Mouse (Mus musculus): ENCODE results near the gene Slc44a4. TPM values are rescaled to one million over a fixed set of nuclear protein-coding genes. Genes with fewer than 3 reads are reported as not detected.

The Slc44a4 gene
- total RNA-seq (2014; rRNA removed) (0.22 TPM in 1 of 2 replicates, not detected in the other), polyA plus RNA-seq (2015; fragmentation: Nextera tagmentation; extraction: Ambion mirVana) (0.18 and 0.25 TPM in 2 replicates)

DNA sequence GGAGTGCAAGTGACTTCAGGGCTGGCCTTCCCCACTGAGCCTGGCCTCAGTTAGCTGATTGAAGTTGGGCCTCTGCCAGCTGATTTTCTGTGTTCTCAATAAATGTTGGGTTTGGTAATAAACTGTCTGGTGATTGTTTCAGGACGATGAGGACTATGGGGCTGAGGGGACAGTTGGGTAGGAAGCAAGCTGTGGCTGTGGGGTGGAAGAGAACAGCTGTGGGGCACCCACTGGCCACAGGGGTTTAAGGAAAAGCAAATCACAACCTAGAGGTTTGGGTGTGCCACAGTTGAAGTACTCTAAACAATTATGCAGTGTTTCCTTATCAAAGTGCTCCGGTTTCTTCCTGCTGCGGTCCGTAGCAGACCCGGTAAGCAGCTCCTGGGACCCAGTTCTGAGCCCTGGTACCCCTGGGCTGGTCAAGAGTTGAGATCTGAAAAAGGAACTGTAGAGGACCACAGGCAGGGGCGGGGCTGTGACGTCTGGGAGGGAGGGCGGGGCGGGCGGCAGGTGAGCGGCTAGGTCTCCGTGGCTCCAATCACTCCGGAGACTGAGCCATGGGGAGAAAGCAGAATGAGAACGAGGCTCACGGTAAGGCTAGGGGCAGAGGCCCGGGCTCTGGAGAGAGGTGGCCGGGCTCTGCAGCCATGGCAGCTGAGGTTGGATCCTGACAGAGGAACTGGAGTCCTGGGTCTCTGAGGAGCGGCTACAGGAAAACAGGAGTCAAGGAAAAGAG is at the start of gene Slc44a4:
Gene Slc44a4, plus strand, starts transcription at position 537 of the 736 bp plus-strand sequence.
- ATAC-seq (no peak), DNase-seq (ENCODE audit: low spot score) (no peak)
- Histone ChIP-seq H3K4me1 (ENCODE audit: insufficient read depth, low read length) (no peaks in the 10 kb centered on the region), H3K27ac (no peak within 1 kb of the TSS), H3K27me3 (ENCODE audit: insufficient read depth, low read length) (no peaks in the 10 kb centered on the region), H3K36me3 (ENCODE audit: insufficient read depth, low read length) (peaks cover 46% of the 10 kb centered on the region), H3K4me3 (ENCODE audit: low read length) (no peak within 1 kb of the TSS), H3K4me2 (ENCODE audit: low read depth, low read length) (no peak within 1 kb of the TSS), H3K9ac (replicated peaks; ENCODE audit: low read length) (no peak within 1 kb of the TSS), H3K9me3 (ENCODE audit: low read length) (no peaks in the 10 kb centered on the region)
- no peak for TF ChIP-seq CTCF (IDR thresholded peaks at IDR 0.05; ENCODE audit: low read depth)
- WGBS: 41% methylated on average over 18 of the region's 18 CpGs

DNA sequence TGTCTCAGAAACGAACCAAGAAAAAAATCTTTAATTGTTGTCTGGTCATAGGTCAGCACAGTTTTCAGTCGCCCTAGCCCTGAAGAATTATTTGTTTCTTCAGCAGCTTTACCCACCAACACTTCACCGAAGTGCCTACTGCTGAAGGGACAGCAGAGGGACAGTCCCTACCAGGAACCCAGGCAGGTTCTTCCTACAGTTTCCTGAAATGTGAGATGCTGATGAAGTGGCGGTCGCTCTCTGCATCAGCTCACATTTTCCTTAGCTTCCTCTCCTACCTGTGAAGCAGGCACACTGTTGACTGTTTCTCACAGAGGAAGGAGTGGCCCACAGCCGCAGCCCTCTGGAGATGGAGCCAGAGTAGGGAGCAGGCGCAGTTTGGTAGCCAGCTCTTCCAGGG is 48.3 kb upstream of the Slc44a4 start:
- no peaks in the 10 kb centered on the region for H3K4me1 ChIP-seq (ENCODE audit: insufficient read depth, low read length)
- no peak overlapping the region for H3K9ac ChIP-seq (replicated peaks; ENCODE audit: low read length)
- ATAC-seq: no peak
- no peaks in the 10 kb centered on the region for H3K9me3 ChIP-seq (ENCODE audit: low read length)
- no peak overlapping the region for H3K27ac ChIP-seq
- H3K4me2 ChIP-seq (ENCODE audit: low read depth, low read length): no peak overlapping the region
- no peak for TF ChIP-seq CTCF (IDR thresholded peaks at IDR 0.05; ENCODE audit: low read depth)
- no peak for DNase-seq (ENCODE audit: low spot score)
- no peaks in the 10 kb centered on the region for H3K27me3 ChIP-seq (ENCODE audit: insufficient read depth, low read length)
- H3K4me3 ChIP-seq (ENCODE audit: low read length): no peak overlapping the region
- no peaks in the 10 kb centered on the region for H3K36me3 ChIP-seq (ENCODE audit: insufficient read depth, low read length)
- WGBS: 64% methylated on average over 7 of the region's 7 CpGs

DNA sequence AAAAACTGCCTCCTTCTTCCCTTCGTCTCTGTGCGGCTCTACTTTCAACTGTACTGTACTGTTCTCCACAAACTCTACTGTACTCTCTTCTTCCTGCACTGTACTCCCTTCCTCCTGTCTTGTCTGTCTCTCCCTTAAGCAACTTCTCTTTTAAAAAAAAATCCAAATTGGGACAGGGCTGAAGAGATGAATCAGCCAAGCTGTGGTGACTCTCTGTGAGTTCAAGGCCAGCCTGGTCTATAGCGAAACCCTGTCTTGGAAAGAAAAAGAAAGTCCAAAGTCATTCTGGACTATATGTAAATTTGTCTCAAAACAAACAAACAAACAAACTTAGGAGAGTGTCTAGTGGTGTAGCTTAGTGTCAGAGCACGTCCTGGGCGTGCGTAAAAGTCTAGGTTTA is 39.9 kb upstream of the Slc44a4 start:
- H3K4me2 ChIP-seq (ENCODE audit: low read depth, low read length): no peak overlapping the region
- no peaks in the 10 kb centered on the region for H3K9me3 ChIP-seq (ENCODE audit: low read length)
- ATAC-seq (no peak), DNase-seq (ENCODE audit: low spot score) (no peak)
- no peaks in the 10 kb centered on the region for H3K4me1 ChIP-seq (ENCODE audit: insufficient read depth, low read length)
- WGBS: 92% methylated on average over 6 of the region's 6 CpGs
- no peak overlapping the region for H3K4me3 ChIP-seq (ENCODE audit: low read length)
- no peak for TF ChIP-seq CTCF (IDR thresholded peaks at IDR 0.05; ENCODE audit: low read depth)
- no peaks in the 10 kb centered on the region for H3K36me3 ChIP-seq (ENCODE audit: insufficient read depth, low read length)
- no peak overlapping the region for H3K27ac ChIP-seq
- no peaks in the 10 kb centered on the region for H3K27me3 ChIP-seq (ENCODE audit: insufficient read depth, low read length)
- H3K9ac ChIP-seq (replicated peaks; ENCODE audit: low read length): no peak overlapping the region

DNA sequence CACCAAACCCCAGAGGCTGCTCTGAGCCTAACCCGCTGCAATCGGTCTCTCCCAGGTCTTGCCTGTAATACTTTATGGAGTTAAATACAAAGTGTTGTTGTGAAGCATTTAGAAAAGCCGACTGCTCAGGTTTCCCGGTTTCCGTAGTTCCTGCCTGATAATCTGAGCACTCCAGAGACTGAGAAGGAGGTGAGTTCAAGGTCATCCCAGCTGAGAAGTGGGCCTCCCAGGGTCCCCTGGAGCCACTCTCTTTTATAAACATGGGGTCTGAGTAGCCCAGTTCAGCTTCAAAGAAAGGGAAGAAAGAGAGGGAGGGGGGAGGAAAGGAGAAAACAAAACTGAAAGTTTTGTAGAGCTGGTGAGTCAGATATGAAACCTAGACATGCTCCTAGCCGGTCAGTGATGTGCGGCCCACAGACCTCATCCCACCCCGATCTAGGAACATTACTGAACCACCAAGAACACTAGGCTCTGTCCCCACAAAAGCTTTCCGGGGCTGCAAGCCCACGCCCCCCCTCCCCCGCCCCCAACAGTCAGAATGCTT is 34.9 kb upstream of the Slc44a4 start, which contains the start of gene Zbtb12:
Gene Zbtb12, plus strand, starts transcription at position 148 of the 544 bp plus-strand sequence.
- no peak for ATAC-seq
- WGBS: 70% methylated on average over 11 of the region's 11 CpGs
- no peak for TF ChIP-seq CTCF (IDR thresholded peaks at IDR 0.05; ENCODE audit: low read depth)

DNA sequence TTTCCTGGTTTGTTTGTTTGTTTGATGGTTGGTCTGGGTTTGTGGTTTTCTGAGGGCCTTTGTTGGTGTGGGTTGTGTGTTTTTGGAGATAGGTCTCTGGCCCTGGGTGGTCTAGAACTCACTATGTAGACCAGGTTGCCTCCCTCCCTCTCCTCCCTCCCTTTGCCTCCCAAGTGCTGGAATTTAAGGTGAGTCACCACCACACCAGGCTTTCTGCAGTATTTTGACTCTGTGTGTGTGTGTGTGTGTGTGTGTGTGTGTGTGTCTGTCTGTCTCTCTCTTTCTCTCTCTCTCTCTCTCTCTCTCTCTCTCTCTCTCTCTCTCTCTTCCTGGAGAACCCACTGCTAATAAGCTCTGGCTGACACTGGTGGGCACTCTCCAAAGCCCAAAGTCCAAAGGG is 33.1 kb upstream of the Slc44a4 start:
- Histone ChIP-seq H3K27ac (no peak overlapping the region), H3K4me3 (ENCODE audit: low read length) (no peak overlapping the region), H3K27me3 (ENCODE audit: insufficient read depth, low read length) (0 out of 2 replicates have a peak, but pooled peaks cover 3% of the 10 kb centered on the region), H3K9ac (replicated peaks; ENCODE audit: low read length) (no peak overlapping the region), H3K9me3 (ENCODE audit: low read length) (no peaks in the 10 kb centered on the region), H3K4me2 (ENCODE audit: low read depth, low read length) (no peak overlapping the region), H3K36me3 (ENCODE audit: insufficient read depth, low read length) (no peaks in the 10 kb centered on the region), H3K4me1 (ENCODE audit: insufficient read depth, low read length) (no peaks in the 10 kb centered on the region)
- no peak for ATAC-seq
- TF ChIP-seq CTCF (IDR thresholded peaks at IDR 0.05; ENCODE audit: low read depth): no peak
- no peak for DNase-seq (ENCODE audit: low spot score)

More for the DNA sequence above, 34.9 kb upstream of the Slc44a4 start, which contains the start of gene Zbtb12:
- H3K36me3 ChIP-seq (ENCODE audit: insufficient read depth, low read length): no peaks in the 10 kb centered on the region
- H3K27me3 ChIP-seq (ENCODE audit: insufficient read depth, low read length): 0 out of 2 replicates have a peak, but pooled peaks cover 3% of the 10 kb centered on the region
- H3K4me1 ChIP-seq (ENCODE audit: insufficient read depth, low read length): no peaks in the 10 kb centered on the region
- no peak within 1 kb of the TSS for H3K4me2 ChIP-seq (ENCODE audit: low read depth, low read length)
- DNase-seq (ENCODE audit: low spot score): no peak
- H3K9ac ChIP-seq (replicated peaks; ENCODE audit: low read length): no peak within 1 kb of the TSS
- H3K9me3 ChIP-seq (ENCODE audit: low read length): no peaks in the 10 kb centered on the region
- H3K4me3 ChIP-seq (ENCODE audit: low read length): no peak within 1 kb of the TSS
- H3K27ac ChIP-seq: no peak within 1 kb of the TSS

DNA sequence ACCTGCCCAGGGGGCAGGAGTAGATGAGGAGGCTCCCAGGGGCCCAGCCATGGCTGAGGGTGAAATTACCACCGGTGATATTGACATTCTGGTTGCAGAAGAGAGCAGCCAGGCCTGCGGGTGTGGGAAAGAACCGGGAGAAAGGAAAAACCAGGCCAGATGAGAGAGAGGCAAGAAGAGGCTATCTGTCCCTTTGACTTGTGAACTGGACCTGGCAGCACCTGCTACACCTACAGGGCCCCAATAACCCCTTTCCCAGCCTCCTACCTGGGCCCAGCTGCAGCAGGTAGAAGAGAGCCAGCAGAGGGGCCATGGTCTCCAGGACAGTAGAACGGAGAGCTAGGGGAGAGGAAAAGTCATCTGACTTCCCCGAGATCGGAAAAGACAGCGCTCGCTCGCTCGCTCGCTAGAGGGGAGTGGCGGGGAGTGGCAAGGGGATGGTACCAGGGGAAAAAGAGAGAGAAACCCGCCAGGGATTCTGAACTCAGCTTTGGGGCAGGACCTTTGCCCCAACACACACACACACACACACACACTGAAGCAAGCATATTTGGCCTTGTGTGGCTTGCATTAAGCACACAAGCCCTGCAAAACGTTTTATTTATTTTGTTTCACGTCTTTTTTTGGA is 32.5 kb upstream of the Slc44a4 start, which contains the start of gene Gm20547:
Gene Gm20547, minus strand, starts transcription at position 360 of the 628 bp plus-strand sequence.
- no peaks in the 10 kb centered on the region for H3K36me3 ChIP-seq (ENCODE audit: insufficient read depth, low read length)
- H3K9ac ChIP-seq (replicated peaks; ENCODE audit: low read length): no peak within 1 kb of the TSS
- H3K4me3 ChIP-seq (ENCODE audit: low read length): no peak within 1 kb of the TSS
- no peaks in the 10 kb centered on the region for H3K4me1 ChIP-seq (ENCODE audit: insufficient read depth, low read length)
- 0 out of 2 replicates have a peak, but pooled peaks cover 3% of the 10 kb centered on the region for H3K27me3 ChIP-seq (ENCODE audit: insufficient read depth, low read length)
- ATAC-seq: no peak
- no peak for DNase-seq (ENCODE audit: low spot score)
- no peaks in the 10 kb centered on the region for H3K9me3 ChIP-seq (ENCODE audit: low read length)
- no peak within 1 kb of the TSS for H3K4me2 ChIP-seq (ENCODE audit: low read depth, low read length)
- 8% methylated on average over 15 of the region's 15 CpGs for WGBS
- TF ChIP-seq CTCF (IDR thresholded peaks at IDR 0.05; ENCODE audit: low read depth): no peak
- H3K27ac ChIP-seq: no peak within 1 kb of the TSS
